Mouse (Mus musculus) limb, embryonic 13.5 days (tissue): ENCODE results near the gene Cyp1b1. TPM values are rescaled to one million over a fixed set of nuclear protein-coding genes. Genes with fewer than 3 reads are reported as not detected.
A peak's percentile ranks its signal among the peaks of the same experiment; 100 is the strongest.

Experiments
- ATAC-seq: fragments of 200-750 bp; cut with Nextera tagmentation; 2 replicates; pipeline ENCODE4 v1.8.0; 2017; ENCODE audit warnings: low read depth, moderate number of reproducible peaks, moderate TSS enrichment; ENCODE audit not compliant: low FRiP score
- H3K27ac ChIP-seq: fragments of 300-500 bp; sonication (generic); 2 replicates; pipeline ENCODE4 v1.5.1; 2015; ENCODE audit warnings: inconsistent platforms, mild to moderate bottlenecking, moderate library complexity
- H3K27me3 ChIP-seq: fragments of 300-500 bp; sonication (generic); 2 replicates; pipeline ENCODE4 v1.6.1; 2015; ENCODE audit warnings: mild to moderate bottlenecking, inconsistent platforms
- H3K36me3 ChIP-seq: fragments of 300-500 bp; sonication (generic); 2 replicates; pipeline ENCODE4 v1.6.1; 2015; ENCODE audit warnings: inconsistent platforms, mild to moderate bottlenecking, moderate library complexity
- H3K4me1 ChIP-seq: fragments of 300-500 bp; sonication (generic); 2 replicates; pipeline ENCODE4 v1.6.1; 2015; ENCODE audit warnings: inconsistent platforms
- H3K4me2 ChIP-seq: fragments of 300-500 bp; sonication (generic); replicated peaks from 2 replicates; pipeline ENCODE4 v1.6.1; 2015; ENCODE audit warnings: inconsistent platforms, mild to moderate bottlenecking, moderate library complexity
- H3K4me3 ChIP-seq: fragments of 300-500 bp; sonication (generic); 2 replicates; pipeline ENCODE4 v1.5.1; 2015; ENCODE audit warnings: moderate library complexity, mild to moderate bottlenecking, inconsistent platforms
- H3K9ac ChIP-seq: fragments of 300-500 bp; sonication (generic); 2 replicates; pipeline ENCODE4 v1.6.1; 2015; ENCODE audit warnings: mild to moderate bottlenecking, inconsistent platforms
- H3K9me3 ChIP-seq: fragments of 300-500 bp; sonication (generic); 2 replicates; pipeline ENCODE4 v1.6.1; 2016; ENCODE audit warnings: inconsistent platforms
- WGBS: fragments of 180-500 bp; shearing (Covaris S2); methylation state at CpG from one replicate; pipeline ENCODE4 v1.1.7; 2015; 5-methylcytosine and 5-hydroxymethylcytosine counted together
- polyA plus RNA-seq: library from polyadenylated mRNA; unstranded; fragments of >200 nt; fragmentation: Nextera tagmentation; extraction: Ambion mirVana; gene quantifications from 2 replicates; pipeline ENCODE4 v1.2.1, GENCODE M21; 2015

Cyp1b1 gene
- polyA plus RNA-seq, 1 experiment from 2014 or later: 3.4 TPM

GRCm38 (mm10) chr17:79712536-79712935, 2.3 kb downstream of the Cyp1b1 start:
- no peaks in the 10 kb centered on the region for H3K36me3 ChIP-seq
- peak overlapping the region; percentile 86 for H3K4me2 ChIP-seq
- H3K4me1 ChIP-seq: peaks cover 33% of the 10 kb centered on the region
- H3K27ac ChIP-seq: no peak overlapping the region
- peak overlapping the region; percentile 47 for H3K4me3 ChIP-seq
- WGBS: 4% methylated on average over 9 of the region's 9 CpGs
- H3K27me3 ChIP-seq: peaks cover 74% of the 10 kb centered on the region
- ATAC-seq: no peak
- H3K9ac ChIP-seq: no peak overlapping the region
- H3K9me3 ChIP-seq: 0 out of 2 replicates have a peak, but pooled peaks cover 3% of the 10 kb centered on the region

GRCm38 (mm10) chr17:79711944-79712343, 2.9 kb downstream of the Cyp1b1 start:
- H3K4me3 ChIP-seq: peak overlapping the region; percentile 47; the same call in 1 of the 2 replicates
- 12% methylated on average over 6 of the region's 6 CpGs for WGBS
- H3K27ac ChIP-seq: no peak overlapping the region
- no peaks in the 10 kb centered on the region for H3K36me3 ChIP-seq
- H3K9ac ChIP-seq: no peak overlapping the region
- peaks cover 33% of the 10 kb centered on the region for H3K4me1 ChIP-seq
- H3K9me3 ChIP-seq: no peaks in the 10 kb centered on the region
- H3K4me2 ChIP-seq: peak overlapping the region; percentile 86; the same call in 1 of the 2 replicates
- peaks cover 68% of the 10 kb centered on the region for H3K27me3 ChIP-seq
- no peak for ATAC-seq

DNA sequence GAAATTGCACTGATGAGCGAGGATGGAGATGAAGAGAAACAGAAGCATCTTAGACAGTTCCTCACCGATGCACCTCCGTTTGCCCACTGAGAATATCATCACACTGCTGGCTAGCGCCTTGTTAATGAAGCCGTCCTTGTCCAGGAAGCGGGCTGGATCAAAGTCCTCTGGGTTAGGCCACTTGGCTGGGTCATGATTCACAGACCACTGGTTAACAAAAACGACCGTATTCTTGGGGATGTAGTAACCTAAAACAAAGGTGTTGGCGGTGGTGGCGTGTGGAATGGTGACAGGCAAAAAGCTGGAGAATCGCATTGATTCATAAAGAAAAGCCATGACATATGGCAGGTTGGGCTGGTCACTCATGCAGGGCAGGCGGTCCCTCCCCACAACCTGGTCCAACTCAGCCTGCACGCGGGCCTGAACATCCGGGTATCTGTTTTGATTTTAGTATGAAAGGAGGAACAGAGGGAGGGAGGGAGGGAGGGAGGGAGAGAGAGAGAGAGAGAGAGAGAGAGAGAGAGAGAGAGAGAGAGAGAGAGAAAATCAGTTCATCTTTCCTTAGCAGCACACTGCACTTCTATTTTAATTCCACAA, 4.5 kb downstream of the Cyp1b1 start:
- WGBS: 13% methylated on average over 15 of the region's 15 CpGs
- Histone ChIP-seq H3K9me3 (no peaks in the 10 kb centered on the region), H3K4me3 (no peak overlapping the region), H3K9ac (no peak overlapping the region), H3K27me3 (peaks cover 68% of the 10 kb centered on the region), H3K4me2 (no peak overlapping the region), H3K27ac (no peak overlapping the region), H3K4me1 (peaks cover 31% of the 10 kb centered on the region), H3K36me3 (no peaks in the 10 kb centered on the region)
- ATAC-seq: no peak

GRCm38 (mm10) chr17:79709718-79710117, 5.1 kb downstream of the Cyp1b1 start:
- no peak for ATAC-seq
- peaks cover 63% of the 10 kb centered on the region for H3K27me3 ChIP-seq
- H3K36me3 ChIP-seq: no peaks in the 10 kb centered on the region
- peaks cover 25% of the 10 kb centered on the region for H3K4me1 ChIP-seq
- H3K4me2 ChIP-seq: no peak overlapping the region
- no peak overlapping the region for H3K27ac ChIP-seq
- 26% methylated on average over 1 of the region's 1 CpGs for WGBS
- no peak overlapping the region for H3K9ac ChIP-seq
- no peaks in the 10 kb centered on the region for H3K9me3 ChIP-seq
- H3K4me3 ChIP-seq: no peak overlapping the region

GRCm38 (mm10) chr17:79708168-79708567, 6.7 kb downstream of the Cyp1b1 start:
- H3K4me3 ChIP-seq: no peak overlapping the region
- no peak overlapping the region for H3K9ac ChIP-seq
- H3K36me3 ChIP-seq: no peaks in the 10 kb centered on the region
- WGBS: 31% methylated on average over 7 of the region's 7 CpGs
- ATAC-seq: no peak
- H3K27ac ChIP-seq: no peak overlapping the region
- H3K9me3 ChIP-seq: no peaks in the 10 kb centered on the region
- H3K4me1 ChIP-seq: peaks cover 9% of the 10 kb centered on the region
- H3K27me3 ChIP-seq: peaks cover 48% of the 10 kb centered on the region
- H3K4me2 ChIP-seq: no peak overlapping the region

- 73% methylated on average over 9 of the region's 9 CpGs for WGBS
These were observed 9.0 kb downstream of the Cyp1b1 start for GRCm38 (mm10) chr17:79705671-79706455.

GRCm38 (mm10) chr17:79700871-79701270, 14.0 kb downstream of the Cyp1b1 start:
- Histone ChIP-seq H3K9me3 (no peaks in the 10 kb centered on the region), H3K27me3 (peaks cover 6% of the 10 kb centered on the region; the same call in 1 of the 2 replicates)

More at GRCm38 (mm10) chr17:79705671-79706455, 9.0 kb downstream of the Cyp1b1 start:
- Histone ChIP-seq H3K4me3 (no peak overlapping the region), H3K4me2 (no peak overlapping the region), H3K27me3 (peaks cover 27% of the 10 kb centered on the region), H3K36me3 (no peaks in the 10 kb centered on the region), H3K9me3 (no peaks in the 10 kb centered on the region), H3K9ac (no peak overlapping the region), H3K4me1 (no peaks in the 10 kb centered on the region; the same call in 1 of the 2 replicates), H3K27ac (no peak overlapping the region)
- no peak for ATAC-seq

DNA sequence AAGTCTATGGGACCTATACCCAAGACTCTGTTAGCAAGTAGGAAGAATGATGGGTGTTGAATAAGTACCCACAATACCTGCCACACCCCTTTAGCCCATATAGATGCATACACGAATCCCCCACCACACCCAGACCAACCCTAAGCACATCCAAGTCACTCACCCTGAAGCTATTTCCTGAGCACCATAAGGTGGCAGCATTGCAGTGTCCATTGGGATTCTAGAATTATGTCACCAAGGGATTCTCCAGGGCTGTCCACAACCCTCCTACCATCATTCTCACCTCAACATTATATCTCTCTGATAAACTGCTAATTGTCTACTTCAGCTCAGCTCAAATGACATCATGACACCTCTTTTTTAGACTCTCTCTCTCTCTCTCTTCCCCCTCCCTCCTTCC, 15.7 kb downstream of the Cyp1b1 start:
- WGBS: 27% methylated on average over 1 of the region's 1 CpGs
- H3K4me3 ChIP-seq: no peak overlapping the region
- H3K4me2 ChIP-seq: no peak overlapping the region
- no peaks in the 10 kb centered on the region for H3K9me3 ChIP-seq
- H3K9ac ChIP-seq: no peak overlapping the region
- no peak for ATAC-seq
- peaks cover 4% of the 10 kb centered on the region for H3K27me3 ChIP-seq
- no peak overlapping the region for H3K27ac ChIP-seq
- H3K36me3 ChIP-seq: no peaks in the 10 kb centered on the region
- peaks cover 9% of the 10 kb centered on the region; the same call in 1 of the 2 replicates for H3K4me1 ChIP-seq

More at GRCm38 (mm10) chr17:79700871-79701270, 14.0 kb downstream of the Cyp1b1 start:
- Histone ChIP-seq H3K4me2 (no peak overlapping the region), H3K36me3 (no peaks in the 10 kb centered on the region), H3K4me1 (peaks cover 9% of the 10 kb centered on the region; the same call in 1 of the 2 replicates), H3K4me3 (no peak overlapping the region), H3K9ac (no peak overlapping the region), H3K27ac (no peak overlapping the region)
- ATAC-seq: no peak
- 81% methylated on average over 5 of the region's 5 CpGs for WGBS

GRCm38 (mm10) chr17:79695541-79695940, 19.3 kb downstream of the Cyp1b1 start:
- no peak overlapping the region for H3K4me2 ChIP-seq
- no peak overlapping the region for H3K27ac ChIP-seq
- no peak for ATAC-seq
- H3K9me3 ChIP-seq: no peaks in the 10 kb centered on the region
- peaks cover 9% of the 10 kb centered on the region; the same call in 1 of the 2 replicates for H3K4me1 ChIP-seq
- no peaks in the 10 kb centered on the region for H3K36me3 ChIP-seq
- H3K27me3 ChIP-seq: peaks cover 11% of the 10 kb centered on the region
- WGBS: 86% methylated on average over 6 of the region's 6 CpGs
- no peak overlapping the region for H3K9ac ChIP-seq
- no peak overlapping the region for H3K4me3 ChIP-seq

GRCm38 (mm10) chr17:79695106-79695505, 19.8 kb downstream of the Cyp1b1 start:
- Histone ChIP-seq H3K4me3 (no peak overlapping the region), H3K27me3 (peaks cover 11% of the 10 kb centered on the region), H3K36me3 (no peaks in the 10 kb centered on the region), H3K9ac (no peak overlapping the region), H3K27ac (no peak overlapping the region), H3K9me3 (no peaks in the 10 kb centered on the region), H3K4me1 (peaks cover 9% of the 10 kb centered on the region; the same call in 1 of the 2 replicates), H3K4me2 (no peak overlapping the region)
- 80% methylated on average over 4 of the region's 4 CpGs for WGBS
- ATAC-seq: no peak

- Histone ChIP-seq H3K4me2 (no peak overlapping the region), H3K4me1 (no peaks in the 10 kb centered on the region), H3K27ac (no peak overlapping the region), H3K36me3 (no peaks in the 10 kb centered on the region), H3K4me3 (no peak overlapping the region), H3K27me3 (peaks cover 16% of the 10 kb centered on the region), H3K9me3 (no peaks in the 10 kb centered on the region), H3K9ac (no peak overlapping the region)
- WGBS: 42% methylated on average over 2 of the region's 2 CpGs
- ATAC-seq: no peak
These were observed 44.0 kb downstream of the Cyp1b1 start for GRCm38 (mm10) chr17:79670837-79671236.

- Histone ChIP-seq H3K9ac (no peak overlapping the region), H3K4me2 (no peak overlapping the region), H3K9me3 (no peaks in the 10 kb centered on the region), H3K27ac (no peak overlapping the region), H3K4me3 (no peak overlapping the region), H3K36me3 (no peaks in the 10 kb centered on the region), H3K27me3 (peaks cover 39% of the 10 kb centered on the region), H3K4me1 (no peaks in the 10 kb centered on the region)
- WGBS: 81% methylated on average over 2 of the region's 2 CpGs
- ATAC-seq: 0 out of 2 replicates have a peak, but pooled peaks have one; percentile 57
These were observed 50.8 kb downstream of the Cyp1b1 start for GRCm38 (mm10) chr17:79664106-79664417.
